Mouse (Mus musculus): Measurements from ENCODE around the gene Vmn1r9.
"Not testable (repeated sequence)": the region's sequence is repeated elsewhere in the genome, so short reads cannot be mapped to it uniquely, and the experiment has no call there.

The Vmn1r9 gene

GRCm38 (mm10) chr6:57066487-57066886 lies at the start of gene Vmn1r9:
TSS of gene Vmn1r9 (plus strand) at chr6:57066787.
- no peak for DNase-seq

DNA sequence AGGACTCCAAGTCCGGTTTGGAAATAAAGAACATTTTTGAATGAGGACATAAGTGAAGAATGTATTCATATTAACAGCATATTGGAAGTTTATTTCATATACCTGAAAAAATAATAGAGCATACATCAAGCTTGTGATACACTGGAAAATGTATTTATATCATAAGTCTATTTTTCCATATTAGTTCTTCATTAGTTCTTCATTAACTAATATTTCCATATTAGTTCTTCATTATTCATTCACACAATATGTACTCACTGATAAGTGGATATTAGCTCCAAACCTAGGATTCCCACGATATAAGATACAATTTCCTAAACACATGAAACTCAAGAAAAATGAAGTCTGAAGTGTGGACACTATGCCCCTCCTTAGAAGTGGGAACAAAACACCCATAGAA lies 41.4 kb upstream of the Vmn1r9 start, which contains the start of gene Vmn1r7:
TSS of gene Vmn1r7 (minus strand) at position 101 of the 400 bp plus-strand sequence.
- DNase-seq: not testable (repeated sequence)

GRCm38 (mm10) chr6:57031984-57032383 lies 34.6 kb upstream of the Vmn1r9 start, which contains the start of gene Vmn1r8:
TSS of gene Vmn1r8 (plus strand) at chr6:57032284.
- DNase-seq: no peak

- no peak for DNase-seq
Measured at GRCm38 (mm10) chr6:57034674-57035073, 31.9 kb upstream of the Vmn1r9 start.

DNA sequence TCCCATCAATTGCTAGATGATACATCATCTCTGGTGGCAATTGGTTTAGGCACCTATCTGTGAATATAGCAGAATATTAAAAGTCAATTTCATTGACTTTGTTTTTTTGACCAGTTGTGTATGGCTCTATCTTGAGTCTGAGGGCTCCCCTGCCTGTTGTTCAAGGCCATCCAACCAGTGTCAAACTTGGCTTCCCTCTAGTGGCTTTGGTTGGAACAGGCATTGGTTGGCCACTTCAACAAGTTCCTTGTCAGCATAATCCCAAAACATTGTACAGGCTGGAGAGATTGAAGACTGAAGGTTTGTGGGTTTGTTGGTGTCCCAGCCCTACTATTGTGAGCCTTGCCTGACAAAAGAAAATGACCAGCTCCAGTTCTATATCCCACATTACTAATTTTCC lies 2.9 kb upstream of the Vmn1r9 start:
- DNase-seq: peak; percentile 3

DNA sequence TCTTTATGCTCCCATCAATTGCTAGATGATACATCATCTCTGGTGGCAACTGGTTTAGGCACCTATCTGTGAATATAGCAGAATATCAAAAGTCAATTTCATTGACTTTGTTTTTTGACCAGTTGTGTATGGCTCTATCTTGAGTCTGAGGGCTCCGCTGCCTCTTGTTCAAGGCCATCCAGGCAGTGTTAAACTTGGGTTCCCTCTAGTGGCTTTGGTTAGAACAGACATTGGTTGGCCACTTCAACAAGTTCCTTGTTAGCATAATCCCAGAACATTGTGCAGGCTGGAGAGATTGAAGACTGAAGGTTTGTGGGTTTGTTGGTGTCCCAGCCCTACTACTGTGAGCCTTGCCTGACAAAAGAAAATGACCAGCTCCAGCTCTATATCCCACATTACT lies 39.8 kb downstream of the Vmn1r9 start:
- peak; percentile 9 for DNase-seq

GRCm38 (mm10) chr6:57109154-57109553 lies 42.6 kb downstream of the Vmn1r9 start, which contains the start of gene Vmn1r10:
TSS of gene Vmn1r10 (plus strand) at chr6:57109454.
- no peak for DNase-seq
